Mouse (Mus musculus) embryo, embryonic 11.5 days (tissue): ENCODE data around the gene Pfkp.

Experiments
- DNase-seq: peaks from one replicate; pipeline ENCODE4 v3.0.0-alpha.2; 2012; ENCODE audit warnings: low read depth, low spot score

Pfkp gene

DNA sequence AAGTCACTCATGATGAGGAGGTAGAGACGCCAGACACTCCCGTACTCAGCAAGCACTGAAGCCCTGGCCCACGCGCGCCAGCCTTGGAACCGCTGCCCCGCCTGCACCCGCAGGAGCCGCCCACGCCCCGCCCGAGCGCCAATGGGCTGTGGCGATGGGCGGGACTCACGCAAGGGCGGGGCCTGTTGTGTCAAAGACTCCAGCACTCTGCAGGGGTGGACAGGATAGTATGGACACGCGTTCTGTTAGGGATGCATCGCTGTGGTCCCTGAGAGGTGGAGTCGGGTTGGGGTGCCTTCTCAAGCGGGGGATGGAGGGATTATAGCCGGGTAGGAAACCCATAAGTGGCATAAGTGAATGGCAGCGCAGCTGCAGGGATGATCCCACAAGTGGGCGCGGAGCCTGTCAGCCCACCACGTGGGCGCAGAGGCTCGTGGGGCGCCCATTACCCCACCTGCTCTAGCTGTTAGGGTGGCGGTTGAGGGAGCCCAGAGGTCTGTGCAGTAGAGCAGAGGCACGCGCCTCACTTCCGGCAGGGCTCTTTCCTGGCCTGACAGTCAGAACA is at the start of gene Pfkp:
Gene Pfkp, minus strand, starts transcription at position 109 of the 565 bp plus-strand sequence.
- peak; percentile 65 for DNase-seq

GRCm38 (mm10) chr13:6690607-6691006 is 42.0 kb upstream of the Pfkp start:
- no peak for DNase-seq

GRCm38 (mm10) chr13:6689962-6690361 is 41.4 kb upstream of the Pfkp start:
- DNase-seq: no peak

DNA sequence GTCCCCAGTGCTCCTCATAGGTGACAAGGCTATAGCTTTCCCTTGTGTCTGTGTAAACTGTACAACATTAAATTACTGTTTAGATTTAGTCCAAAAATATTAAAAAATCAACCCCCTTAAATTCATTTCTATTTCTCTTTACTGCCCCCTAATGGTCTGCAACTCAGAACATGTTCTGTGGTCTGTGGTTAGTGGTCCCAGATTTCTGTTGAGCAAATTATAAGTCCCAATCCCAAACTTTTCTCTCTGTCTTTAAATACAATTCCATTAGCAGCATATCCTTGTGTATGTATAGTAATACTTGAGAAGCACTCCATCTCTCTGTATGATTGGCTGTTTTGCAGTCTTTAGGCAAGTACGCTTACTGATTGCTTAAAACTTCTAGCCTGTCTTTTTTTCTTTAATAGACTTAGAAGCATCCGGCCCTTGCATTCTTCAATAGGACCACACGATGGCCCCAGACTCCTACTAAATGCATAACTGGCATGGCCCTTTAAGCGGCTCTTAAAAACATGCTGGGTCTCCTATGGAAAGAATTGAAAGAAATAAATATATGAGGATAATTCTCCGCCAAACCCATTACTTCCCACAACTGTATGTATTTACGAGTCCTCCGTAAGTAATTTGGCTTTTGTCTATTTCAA is 40.3 kb upstream of the Pfkp start:
- DNase-seq: peak; percentile 27

GRCm38 (mm10) chr13:6666887-6667286 is 18.3 kb upstream of the Pfkp start:
- DNase-seq: no peak

- no peak for DNase-seq
Measured at GRCm38 (mm10) chr13:6665506-6665905, 16.9 kb upstream of the Pfkp start.

GRCm38 (mm10) chr13:6664216-6664615 is 15.6 kb upstream of the Pfkp start:
- DNase-seq: no peak

- DNase-seq: no peak
Measured at GRCm38 (mm10) chr13:6659314-6659713, 10.7 kb upstream of the Pfkp start.

DNA sequence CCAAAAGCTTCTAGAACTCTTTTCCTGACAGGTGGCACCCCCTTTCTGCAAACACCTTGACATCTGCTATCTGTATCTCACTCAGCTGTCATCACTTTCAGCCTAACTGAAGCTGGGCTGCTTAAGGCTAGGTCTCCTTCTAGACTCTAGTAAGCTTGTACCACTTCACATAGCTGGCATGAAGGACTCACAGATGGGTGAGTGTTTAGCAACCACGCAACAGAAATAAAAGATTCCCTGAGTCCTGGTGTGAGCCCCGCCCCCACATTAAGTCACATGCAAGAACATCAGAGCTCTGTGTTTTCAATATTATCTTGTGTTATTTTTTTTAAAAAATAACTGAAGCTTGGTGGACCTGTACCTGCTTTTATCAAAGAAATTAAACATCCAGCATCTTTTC is 8.7 kb upstream of the Pfkp start:
- no peak for DNase-seq

DNA sequence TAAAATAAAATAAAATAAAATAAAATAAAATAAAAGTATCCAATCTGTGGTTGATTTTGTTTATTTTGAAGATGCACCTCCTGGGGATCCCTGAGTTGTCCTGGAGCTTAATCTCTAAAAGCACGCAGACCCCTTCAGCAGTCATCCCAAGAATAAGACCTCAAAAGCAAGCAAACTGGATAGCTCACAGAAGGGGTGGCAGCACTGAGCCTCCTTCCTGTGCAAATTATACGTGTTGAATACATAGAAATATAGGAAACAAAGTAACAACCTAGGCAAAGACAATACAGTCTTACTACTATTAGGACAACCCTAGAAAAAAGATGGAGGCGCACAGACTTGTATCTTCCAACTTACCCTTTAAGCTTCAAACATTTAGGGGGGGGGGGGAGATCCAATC is 965 bp upstream of the Pfkp start:
- DNase-seq: no peak

DNA sequence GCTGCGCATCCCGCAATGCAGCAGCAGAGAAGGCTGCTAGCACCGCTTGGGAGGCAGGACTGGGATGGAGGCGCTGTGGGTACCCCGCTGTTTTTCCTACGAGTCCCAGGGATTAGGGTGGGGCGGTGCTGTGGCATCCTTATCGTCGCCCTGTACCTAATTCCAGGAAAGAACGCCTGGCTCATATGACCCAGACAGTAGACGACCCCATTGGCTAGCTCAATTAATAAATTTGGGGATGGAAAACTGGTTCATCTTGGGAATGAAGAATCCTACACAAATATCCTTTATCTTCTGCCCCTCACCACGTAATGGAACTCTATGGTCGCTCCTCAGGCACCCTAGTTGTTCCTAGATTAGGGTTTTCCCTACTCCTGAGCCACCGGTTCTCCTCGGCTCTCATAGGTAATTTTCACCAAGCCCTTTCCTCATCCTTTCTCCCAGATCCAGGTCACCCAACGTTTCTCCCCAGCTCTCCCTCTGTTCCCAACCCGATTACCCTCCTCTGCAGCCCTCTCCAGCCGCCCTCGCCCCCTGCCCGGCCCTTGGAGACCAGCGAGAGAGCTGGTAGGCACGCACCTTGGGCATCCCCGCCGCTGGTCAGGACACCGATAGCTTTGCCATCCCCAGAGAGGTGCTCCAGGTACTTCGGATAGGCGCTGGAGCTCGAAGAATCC is 447 bp downstream of the Pfkp start:
- DNase-seq: no peak

- no peak for DNase-seq
Measured at GRCm38 (mm10) chr13:6647067-6647991, 1.2 kb downstream of the Pfkp start.

GRCm38 (mm10) chr13:6646674-6647066 is 1.9 kb downstream of the Pfkp start:
- no peak for DNase-seq

- no peak for DNase-seq
Measured at GRCm38 (mm10) chr13:6646266-6646665, 2.3 kb downstream of the Pfkp start.

- no peak for DNase-seq
Measured at GRCm38 (mm10) chr13:6643968-6644367, 4.6 kb downstream of the Pfkp start.

GRCm38 (mm10) chr13:6643026-6643425 is 5.6 kb downstream of the Pfkp start:
- no peak for DNase-seq

GRCm38 (mm10) chr13:6642453-6642852 is 6.1 kb downstream of the Pfkp start:
- no peak for DNase-seq

DNA sequence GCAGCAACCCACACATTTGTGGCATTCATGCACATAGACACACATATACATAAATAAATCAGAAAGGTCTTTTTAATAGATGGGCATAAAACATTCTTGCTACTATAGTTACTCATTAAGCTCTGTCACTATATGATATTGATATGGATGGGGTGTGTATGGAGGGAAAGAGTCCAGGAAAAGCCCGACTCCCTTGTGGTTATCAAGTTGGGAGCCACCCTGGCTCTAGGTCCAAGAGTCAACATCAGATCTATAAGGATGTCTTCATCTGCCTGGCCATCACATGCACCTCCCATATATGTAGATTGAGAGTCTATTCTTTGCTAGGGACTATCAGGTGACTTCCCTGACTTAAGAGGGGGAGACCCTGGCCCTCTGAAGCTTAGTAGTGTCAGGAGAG is 7.1 kb downstream of the Pfkp start:
- DNase-seq: no peak

GRCm38 (mm10) chr13:6639507-6640030 is 9.0 kb downstream of the Pfkp start:
- no peak for DNase-seq

DNA sequence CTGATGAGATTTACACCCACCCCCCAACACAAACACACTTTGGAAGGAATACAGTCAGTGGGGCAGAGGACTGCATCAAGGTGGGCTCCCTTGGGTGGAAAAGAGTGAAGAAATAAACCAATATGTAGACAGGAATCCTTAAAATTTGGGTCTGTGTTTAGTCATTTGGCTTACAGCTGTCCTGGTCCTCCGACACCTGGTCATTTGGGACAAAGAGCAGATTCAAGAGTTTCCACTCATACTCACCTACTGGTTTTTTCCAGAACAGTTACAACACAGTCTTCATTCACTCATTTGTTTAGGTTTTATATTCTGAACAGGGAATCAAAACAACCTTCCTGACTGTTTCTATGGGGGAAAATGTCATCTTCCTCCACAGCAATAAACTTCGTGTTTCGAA is 9.6 kb downstream of the Pfkp start:
- no peak for DNase-seq

- DNase-seq: no peak
Measured at GRCm38 (mm10) chr13:6638425-6638824, 10.2 kb downstream of the Pfkp start.
